Mouse (Mus musculus) left cerebral cortex, adult 18-20 months (tissue): Measurements from ENCODE around the gene Gapvd1. TPM values are rescaled to one million over a fixed set of nuclear protein-coding genes. Genes with fewer than 3 reads are reported as not detected.
"Not testable (repeated sequence)": the region's sequence is repeated elsewhere in the genome, so short reads cannot be mapped to it uniquely, and the experiment has no call there.

Experiments used
- DNase-seq, 2 experiments: peaks; one replicate each; pipeline ENCODE4 v3.0.0; 2021 to 2022; ENCODE audit warnings: low spot score in 2 of 2, mixed read lengths in 1 of 2
- total RNA-seq, 2 experiments: library from RNA; stranded (reverse); gene quantifications; 2 replicates each; pipeline ENCODE4 v1.2.3; 2021

The Gapvd1 gene
- total RNA-seq, 2 experiments from 2014 or later: 102 to 107 TPM

GRCm38 (mm10) chr2:34772252-34773235 is 17.5 kb upstream of the Gapvd1 start:
- DNase-seq: peak in 1 of 2 experiments; percentile 18

GRCm38 (mm10) chr2:34771368-34772226 is 16.6 kb upstream of the Gapvd1 start, which contains the start of gene Hspa5:
TSS of gene Hspa5 (plus strand) at chr2:34771970.
- DNase-seq: peak; percentile 99 to 100

- DNase-seq: no peak
Measured at GRCm38 (mm10) chr2:34770951-34771350, 15.9 kb upstream of the Gapvd1 start.

- DNase-seq: no peak
Measured at GRCm38 (mm10) chr2:34770049-34770448, 15.0 kb upstream of the Gapvd1 start.

- DNase-seq: no peak
Measured at GRCm38 (mm10) chr2:34764801-34765200, 9.8 kb upstream of the Gapvd1 start.

GRCm38 (mm10) chr2:34762872-34763271 is 7.8 kb upstream of the Gapvd1 start:
- no peak for DNase-seq

- no peak for DNase-seq
Measured at GRCm38 (mm10) chr2:34762174-34762573, 7.1 kb upstream of the Gapvd1 start.

GRCm38 (mm10) chr2:34761272-34761671 is 6.2 kb upstream of the Gapvd1 start:
- DNase-seq: not testable (repeated sequence)

- DNase-seq: no peak
Measured at GRCm38 (mm10) chr2:34757341-34757740, 2.3 kb upstream of the Gapvd1 start.

- peak; percentile 82 to 89 for DNase-seq
Measured at GRCm38 (mm10) chr2:34753811-34754550, 1.1 kb downstream of the Gapvd1 start.

GRCm38 (mm10) chr2:34750245-34750644 is 4.8 kb downstream of the Gapvd1 start:
- DNase-seq: no peak

- no peak for DNase-seq
Measured at GRCm38 (mm10) chr2:34748479-34748878, 6.6 kb downstream of the Gapvd1 start.

GRCm38 (mm10) chr2:34745673-34746072 is 9.4 kb downstream of the Gapvd1 start:
- DNase-seq: no peak

- no peak for DNase-seq
Measured at GRCm38 (mm10) chr2:34744476-34744875, 10.6 kb downstream of the Gapvd1 start.

GRCm38 (mm10) chr2:34742675-34743074 is 12.4 kb downstream of the Gapvd1 start:
- no peak for DNase-seq

GRCm38 (mm10) chr2:34741390-34742159 is 13.5 kb downstream of the Gapvd1 start:
- no peak for DNase-seq

GRCm38 (mm10) chr2:34739684-34740391 is 15.2 kb downstream of the Gapvd1 start:
- DNase-seq: no peak

- DNase-seq: no peak
Measured at GRCm38 (mm10) chr2:34737911-34738310, 17.1 kb downstream of the Gapvd1 start.

GRCm38 (mm10) chr2:34736626-34737025 is 18.4 kb downstream of the Gapvd1 start:
- no peak for DNase-seq
